Mouse (Mus musculus) embryonic fibroblast, embryonic 13.5 days (primary cell): ENCODE measurements at regions not wholly inside any gene's neighbourhood (a gene's known extent, or its start where the extent isn't known, plus 50 kb on each side); places are given as distances from the start of the nearest gene placed in this dataset.

ENCODE experiments used
- H3K27ac ChIP-seq: 2 replicates; pipeline ENCODE4 v1.5.1; 2012; ENCODE audit warnings: low read length, control low read depth, inconsistent platforms; ENCODE audit not compliant: insufficient read depth
- H3K4me1 ChIP-seq: 2 replicates; pipeline ENCODE4 v1.6.1; 2011; ENCODE audit warnings: low read length; ENCODE audit not compliant: control insufficient read depth, insufficient read depth
- H3K4me3 ChIP-seq: 2 replicates; pipeline ENCODE4 v1.5.1; 2011; ENCODE audit warnings: mild to moderate bottlenecking, control low read depth, low read length; ENCODE audit not compliant: insufficient read depth
- CTCF ChIP-seq: IDR thresholded peaks from 2 replicates; pipeline ENCODE4 v1.5.1; 2011; ENCODE audit warnings: mild to moderate bottlenecking, control low read depth, low read length, moderate library complexity, borderline replicate concordance; ENCODE audit not compliant: insufficient read depth
- POLR2A ChIP-seq: IDR thresholded peaks from 2 replicates; pipeline ENCODE4 v1.6.1; 2011; ENCODE audit warnings: low read depth, mild to moderate bottlenecking, control low read depth, low read length, moderate library complexity

DNA sequence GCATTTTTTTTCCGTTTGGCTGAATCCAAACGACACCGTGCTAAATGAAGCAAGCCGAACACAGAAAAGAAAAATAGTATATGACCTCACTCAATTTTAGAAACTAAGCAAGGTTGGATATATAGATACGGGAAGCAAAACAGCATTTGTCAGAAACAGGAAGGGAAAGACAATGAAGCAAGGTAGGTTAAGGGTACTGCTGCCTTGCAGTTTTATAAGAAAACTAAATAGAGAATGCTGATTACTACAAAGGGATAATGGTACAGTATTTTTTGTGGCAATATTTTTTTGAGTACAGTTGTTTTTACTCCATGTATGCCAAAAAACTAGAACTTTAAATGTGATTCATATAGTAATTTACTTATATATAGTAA lies 262.5 kb downstream of the Gm4340 start:
- TF ChIP-seq CTCF (no peak), POLR2A (no peak)
- no peaks in the 10 kb centered on the region for H3K4me1 ChIP-seq
- no peak overlapping the region for H3K27ac ChIP-seq
- no peak overlapping the region for H3K4me3 ChIP-seq

DNA sequence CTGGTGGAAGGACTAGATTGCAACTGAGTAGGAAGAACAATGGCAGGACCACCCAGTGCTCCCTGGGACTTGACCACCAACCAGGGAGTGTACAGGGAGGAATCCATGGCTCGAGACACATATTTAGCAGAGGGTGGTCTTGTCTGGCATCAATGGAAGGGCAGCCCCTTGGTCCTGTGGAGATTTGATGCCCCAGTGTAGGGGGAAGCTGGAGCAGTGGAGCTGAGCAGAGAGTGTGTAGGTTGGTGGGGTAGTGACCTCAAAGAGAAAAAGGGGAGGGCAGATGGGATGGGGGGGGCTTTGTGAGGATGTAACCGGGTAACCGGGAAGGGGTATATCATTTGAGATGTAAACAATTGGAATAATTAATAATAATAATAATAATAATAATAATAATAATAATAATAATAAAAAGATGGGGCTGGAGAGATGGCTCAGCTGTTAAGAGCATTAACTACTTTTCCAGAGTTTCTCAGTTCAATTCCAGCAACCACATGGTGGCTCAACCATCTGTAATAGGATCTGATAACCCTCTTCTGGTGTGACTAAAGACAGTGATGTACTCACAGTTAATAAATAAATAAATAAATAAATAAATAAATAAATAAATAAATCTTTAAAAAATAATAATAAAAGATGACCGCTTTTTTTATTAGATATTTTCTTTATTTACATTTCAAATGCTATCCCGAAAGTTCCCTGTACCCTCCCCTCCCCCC lies 292.5 kb downstream of the Gm4340 start:
- no peak for TF ChIP-seq POLR2A
- no peak for TF ChIP-seq CTCF
- no peak overlapping the region for H3K27ac ChIP-seq
- H3K4me1 ChIP-seq = no peaks in the 10 kb centered on the region
- H3K4me3 ChIP-seq = no peak overlapping the region

DNA sequence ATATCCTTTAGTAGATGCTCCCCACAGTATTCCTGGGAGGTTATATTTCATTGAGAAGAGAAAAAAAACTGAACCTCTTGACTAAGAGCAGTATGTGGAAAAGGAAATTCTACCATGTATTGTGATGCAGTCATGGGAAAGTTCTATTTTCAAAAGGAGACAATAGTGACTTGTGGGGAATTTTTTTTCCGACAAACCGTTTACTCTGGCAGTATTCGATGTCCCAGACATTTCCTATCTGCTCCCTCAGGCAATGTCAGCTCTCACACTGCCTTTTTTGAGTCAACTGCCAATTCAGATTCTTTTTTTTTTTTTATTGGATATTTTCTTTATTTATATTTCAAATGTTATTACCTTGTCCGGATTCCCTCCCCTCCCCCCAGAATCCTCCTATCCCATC lies 295.5 kb downstream of the Gm4340 start:
- Histone ChIP-seq H3K4me3 (no peak overlapping the region), H3K27ac (no peak overlapping the region), H3K4me1 (no peaks in the 10 kb centered on the region)
- TF ChIP-seq POLR2A = no peak
- TF ChIP-seq CTCF = no peak

DNA sequence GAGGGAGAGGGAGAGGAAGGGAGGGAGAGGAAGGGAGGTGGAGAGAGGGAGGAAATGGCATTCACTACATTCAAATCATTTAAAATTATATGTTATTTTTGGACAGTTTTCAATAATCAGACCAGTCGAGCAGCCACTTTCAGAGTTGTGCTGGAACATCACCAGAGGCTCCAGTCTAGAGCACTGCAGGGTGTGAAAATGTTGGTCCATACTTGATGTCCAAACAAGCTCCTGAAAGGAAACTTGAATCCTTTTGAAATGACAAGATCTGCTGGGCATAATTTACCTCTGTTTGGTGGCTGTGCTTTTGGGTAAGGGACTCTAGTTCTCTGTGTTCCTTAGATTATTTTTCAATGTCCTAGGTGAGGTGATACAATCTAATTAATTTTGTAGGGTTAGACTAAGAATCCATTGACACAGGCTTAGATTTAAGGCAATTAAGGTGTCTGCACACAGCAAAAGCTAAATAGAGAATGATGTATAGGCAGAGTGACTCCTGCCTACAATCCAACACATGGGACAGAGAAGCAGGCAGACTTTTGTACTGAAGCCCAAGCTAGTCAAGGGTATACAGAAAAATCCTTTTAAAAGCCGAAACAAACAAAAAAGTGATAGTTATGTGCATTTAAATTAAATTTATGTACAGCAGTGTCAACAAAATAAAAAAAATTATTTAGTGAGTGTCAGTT lies 297.2 kb downstream of the Gm4340 start:
- no peak overlapping the region for H3K4me3 ChIP-seq
- H3K27ac ChIP-seq = 0 out of 2 replicates have a peak overlapping the region, but pooled peaks have one; percentile 26
- no peaks in the 10 kb centered on the region for H3K4me1 ChIP-seq
- no peak for TF ChIP-seq POLR2A
- TF ChIP-seq CTCF = no peak
